In genomic region chr7:132571481-132571880, GRCm38 (mm10) we compare ENCODE assay signal across 11 mouse cellular contexts. TPM values are rescaled to one million over a fixed set of nuclear protein-coding genes. Genes with fewer than 3 reads are reported as not detected.
A peak's percentile ranks its signal among the peaks of the same experiment; 100 is the strongest.
DNase-seq lines count a peak whose midpoint lies in the region; ATAC-seq lines count a peak whose summit lies in the region.
"Had no signal": no experiment of that assay in that cellular context is flagged by ENCODE, and none has a peak within 500 bp of the region (broad histone marks: within the 10 kb centered on the region; RNA-seq: fewer than 3 reads in every experiment).

No protein-coding gene starts in this region.

- peak overlapping the region; percentile 25; the same call in 1 of the 2 replicates for H3K9ac ChIP-seq in heart, embryonic 15.5 days
- no peak overlapping the region for H3K9ac ChIP-seq in midbrain, embryonic 11.5 days (ENCODE audit: low read length)

- H3K4me3 ChIP-seq in heart, embryonic 15.5 days: no peak overlapping the region
- no peak overlapping the region for H3K4me3 ChIP-seq in midbrain, embryonic 11.5 days (ENCODE audit: low read depth, low read length)

- H3K4me2 ChIP-seq in heart, embryonic 15.5 days: peak overlapping the region; percentile 21; the same call in 1 of the 2 replicates
- H3K4me2 ChIP-seq in midbrain, embryonic 11.5 days: no peak overlapping the region

- no peak for DNase-seq in heart, postnatal 36 days
- DNase-seq in retina, adult 2 months (ENCODE audit: low read depth, low spot score): peak; percentile 9
- no peak for DNase-seq in retina, embryonic 14.5 days (ENCODE audit: low spot score)
- peak; percentile 73 to 78 for DNase-seq in kidney, postnatal 25 days
- no peak for DNase-seq in thymus, postnatal 0 days (ENCODE audit: low spot score)
- DNase-seq in midbrain, embryonic 11.5 days (ENCODE audit: low spot score, missing footprints): no peak

- intact Hi-C loops in heart, postnatal 36 days (cut with DNase I): loop anchor here (10.0 kb wide), 1 partner anchor 143 kb away; no protein-coding TSS in a partner anchor

- H3K27me3 ChIP-seq in heart, embryonic 15.5 days: no peaks in the 10 kb centered on the region
- H3K27me3 ChIP-seq in midbrain, embryonic 11.5 days (ENCODE audit: control insufficient read depth, insufficient read depth, low read length): no peaks in the 10 kb centered on the region

- peak overlapping the region; percentile 38 for H3K27ac ChIP-seq in heart, embryonic 15.5 days
- no peak overlapping the region for H3K27ac ChIP-seq in midbrain, embryonic 11.5 days (ENCODE audit: low read depth, low read length)
- H3K27ac ChIP-seq: macrophage had no signal

- no peaks in the 10 kb centered on the region for H3K9me3 ChIP-seq in heart, embryonic 15.5 days (replicated peaks)
- H3K9me3 ChIP-seq in midbrain, embryonic 11.5 days (ENCODE audit: control insufficient read depth, low read length): no peaks in the 10 kb centered on the region

- WGBS in heart, embryonic 15.5 days: 46% methylated on average over 8 of the region's 8 CpGs
- 93% methylated on average over 8 of the region's 8 CpGs for WGBS in midbrain, embryonic 11.5 days

- H3K4me1 ChIP-seq in heart, embryonic 15.5 days (replicated peaks): peaks cover 55% of the 10 kb centered on the region
- peaks cover 9% of the 10 kb centered on the region for H3K4me1 ChIP-seq in midbrain, embryonic 11.5 days (ENCODE audit: control insufficient read depth, insufficient read depth, low read length)

- ATAC-seq in heart, embryonic 15.5 days (replicated peaks; ENCODE audit: insufficient number of reproducible peaks, insufficient read depth, low FRiP score, low read depth): no peak
- no peak for ATAC-seq in activated CD4-positive, CD25-positive, alpha-beta regulatory T cell, adult 4 months
- no peak for ATAC-seq in midbrain, embryonic 11.5 days (ENCODE audit: low FRiP score)

- H3K36me3 ChIP-seq in heart, embryonic 15.5 days: peaks cover 16% of the 10 kb centered on the region; the same call in 1 of the 2 replicates
- no peaks in the 10 kb centered on the region for H3K36me3 ChIP-seq in midbrain, embryonic 11.5 days (ENCODE audit: control insufficient read depth, insufficient read depth, low read length)

RNA-seq across cellular contexts. Expression of gene Oat, which starts 4.7 kb away (rescaled TPM):
- polyA plus RNA-seq in heart, embryonic 15.5 days (2015; fragmentation: Nextera tagmentation; extraction: Ambion mirVana): 186 and 207 TPM in 2 replicates
- 100 to 1,000 TPM; 169 to 175 TPM for total RNA-seq in heart, postnatal 36 days (2021)
- polyA plus RNA-seq in activated CD4-positive, CD25-positive, alpha-beta regulatory T cell, adult 4 months (2017; shearing (Covaris generic)): 10 to 100 TPM; 78.7 to 79.0 TPM
- polyA plus RNA-seq in thymus, postnatal 0 days (2015; fragmentation: Nextera tagmentation; extraction: Ambion mirVana): 109 and 111 TPM in 2 replicates
- 145 and 152 TPM in 2 replicates for polyA plus RNA-seq in midbrain, embryonic 11.5 days (2014; fragmentation: Nextera tagmentation; extraction: Ambion mirVana)

RNA-seq across cellular contexts. Expression of gene Nkx1-2, which starts 28.0 kb away (rescaled TPM):
- polyA plus RNA-seq in heart, embryonic 15.5 days (2015; fragmentation: Nextera tagmentation; extraction: Ambion mirVana): not detected in 2 replicates
- not detected for total RNA-seq in heart, postnatal 36 days (2021)
- not detected for polyA plus RNA-seq in activated CD4-positive, CD25-positive, alpha-beta regulatory T cell, adult 4 months (2017; shearing (Covaris generic))
- 0.05 TPM in 1 of 2 replicates, not detected in the other for polyA plus RNA-seq in thymus, postnatal 0 days (2015; fragmentation: Nextera tagmentation; extraction: Ambion mirVana)
- polyA plus RNA-seq in midbrain, embryonic 11.5 days (2014; fragmentation: Nextera tagmentation; extraction: Ambion mirVana): 4.4 and 4.5 TPM in 2 replicates
- total RNA-seq: hematopoietic stem cell, adult 5-6 weeks had no signal
- polyA plus RNA-seq: embryonic facial prominence, embryonic 11.5 days; macrophage had no signal

RNA-seq across cellular contexts. Expression of gene Lhpp, which starts 39.0 kb away (rescaled TPM):
- polyA plus RNA-seq in heart, embryonic 15.5 days (2015; fragmentation: Nextera tagmentation; extraction: Ambion mirVana): 21.3 and 22.6 TPM in 2 replicates
- 10 to 100 TPM; 14.2 to 15.0 TPM for total RNA-seq in heart, postnatal 36 days (2021)
- polyA plus RNA-seq in activated CD4-positive, CD25-positive, alpha-beta regulatory T cell, adult 4 months (2017; shearing (Covaris generic)): 1 to 10 TPM; 4.2 to 4.6 TPM
- polyA plus RNA-seq in thymus, postnatal 0 days (2015; fragmentation: Nextera tagmentation; extraction: Ambion mirVana): 7.5 and 8.8 TPM in 2 replicates
- 18.3 and 20.8 TPM in 2 replicates for polyA plus RNA-seq in midbrain, embryonic 11.5 days (2014; fragmentation: Nextera tagmentation; extraction: Ambion mirVana)

Comparison
In these comparisons a context has a peak if more than half of its experiments do, and no peak if none do; other contexts are left out.
1. DNase-seq: peak in retina, adult 2 months (single experiment) and kidney, postnatal 25 days (2 of 2); none in heart, postnatal 36 days (0 of 2), retina, embryonic 14.5 days (single experiment), thymus, postnatal 0 days (single experiment) and midbrain, embryonic 11.5 days (single experiment).